Mouse (Mus musculus): Measurements from ENCODE around the gene Evl.

DNA sequence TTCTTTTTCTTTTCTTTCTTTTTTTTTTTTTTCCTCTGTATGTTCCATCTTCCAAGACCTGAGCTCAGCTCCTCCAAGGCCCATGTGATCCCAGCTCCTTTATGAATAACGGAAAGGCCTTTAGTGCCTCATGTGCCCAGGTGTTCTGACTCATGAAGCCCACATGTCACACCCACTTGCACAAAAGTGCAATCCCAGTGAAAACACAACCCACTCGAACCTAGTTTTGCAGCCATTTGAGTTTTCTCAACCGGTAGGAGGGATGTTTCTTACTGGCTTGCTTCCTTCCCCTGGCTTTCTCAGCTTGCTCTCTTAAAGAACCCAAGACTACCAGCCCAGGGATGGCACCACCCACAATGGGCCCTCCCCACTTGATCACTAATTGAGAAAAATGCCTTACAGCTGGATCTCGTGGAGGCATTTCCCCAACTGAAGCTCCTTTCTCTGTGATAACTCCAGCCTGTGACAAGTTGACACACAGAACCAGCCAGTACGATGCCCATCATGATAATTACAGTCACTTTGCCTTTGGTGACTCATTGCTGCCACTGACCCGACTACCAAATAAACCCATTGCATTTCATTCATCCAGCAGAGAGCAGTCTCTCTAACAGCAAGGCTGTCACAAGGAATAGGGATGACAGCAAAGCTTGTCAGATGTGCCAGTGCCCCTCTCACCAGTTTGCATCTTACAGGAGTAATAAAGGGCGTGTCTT is 24.8 kb downstream of the Evl start:
- TF ChIP-seq BHLHE40 (IDR thresholded peaks at IDR 0.05; ENCODE audit: low read depth, low read length) (no peak), RAD21 (IDR thresholded peaks at IDR 0.05; ENCODE audit: low read depth, low read length) (no peak), JUND (conservative IDR thresholded peaks at IDR 0.05; ENCODE audit: low read depth, low read length) (no peak), IRF4 (IDR thresholded peaks at IDR 0.05; ENCODE audit: low read depth, low read length) (no peak), CTCF (conservative IDR thresholded peaks at IDR 0.05 in 1 of 2, IDR thresholded peaks at IDR 0.05 in 1 of 2; ENCODE audit: low read depth in 2 of 2, low read length in 2 of 2) (no peak), ETS1 (conservative IDR thresholded peaks at IDR 0.05; ENCODE audit: low read depth, low read length) (no peak), RCOR1 (conservative IDR thresholded peaks at IDR 0.05; ENCODE audit: low read depth, low read length) (no peak), EP300 (IDR thresholded peaks at IDR 0.05; ENCODE audit: low read length) (no peak)
